Mouse (Mus musculus) heart, postnatal 0 days (tissue): ENCODE measurements at regions not wholly inside any gene's neighbourhood (a gene's known extent, or its start where the extent isn't known, plus 50 kb on each side); places are given as distances from the start of the nearest gene placed in this dataset.

Experiments used
- CTCF ChIP-seq: IDR thresholded peaks from 2 replicates; pipeline ENCODE4 v1.5.1; 2016; ENCODE audit warnings: antibody characterized with exemption, control low read depth, low read depth
- EP300 ChIP-seq: IDR thresholded peaks from 2 replicates; pipeline ENCODE4 v1.6.1; 2016; ENCODE audit warnings: antibody characterized with exemption, low read depth

DNA sequence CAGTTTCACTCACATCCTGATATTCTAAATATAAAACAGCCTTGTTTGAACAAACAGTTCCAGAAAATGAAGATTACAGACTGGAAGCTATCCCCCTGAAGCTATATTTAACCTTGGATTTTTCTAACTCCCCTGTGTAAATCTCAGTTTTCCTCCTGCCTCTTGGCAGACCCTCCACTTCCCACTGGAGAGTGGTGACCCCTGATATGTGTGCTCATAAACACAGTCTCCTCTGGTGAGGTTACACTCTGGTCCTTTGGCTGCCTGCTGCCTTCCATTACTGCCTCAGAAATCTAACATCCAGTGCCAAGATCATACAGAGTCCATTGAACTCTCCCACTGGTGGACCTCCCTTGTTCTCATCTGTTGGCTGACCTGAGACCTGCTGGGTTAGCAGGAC is 610.8 kb downstream of the Hs3st4 start:
- TF ChIP-seq CTCF (no peak), EP300 (no peak)
